Mouse (Mus musculus) neural tube, embryonic 14.5 days (tissue): ENCODE measurements around the gene Rfx8. TPM values are rescaled to one million over a fixed set of nuclear protein-coding genes. Genes with fewer than 3 reads are reported as not detected.

Source experiments
- ATAC-seq: fragments of 200-750 bp; cut with Nextera tagmentation; 2 replicates; pipeline ENCODE4 v1.8.0; 2017; ENCODE audit warnings: low read depth, mild to moderate bottlenecking, moderate TSS enrichment, moderate library complexity
- H3K27ac ChIP-seq: fragments of 300-500 bp; sonication (generic); 2 replicates; pipeline ENCODE4 v1.5.1; 2014; ENCODE audit warnings: low read depth, mild to moderate bottlenecking, control low read depth, low read length, moderate library complexity, mixed read lengths
- H3K27me3 ChIP-seq: fragments of 300-500 bp; sonication (generic); 2 replicates; pipeline ENCODE4 v1.6.1; 2014; ENCODE audit warnings: low read length; ENCODE audit not compliant: control insufficient read depth, insufficient read depth
- H3K36me3 ChIP-seq: fragments of 300-500 bp; sonication (generic); 2 replicates; pipeline ENCODE4 v1.6.1; 2014; ENCODE audit warnings: low read length, mixed read lengths; ENCODE audit not compliant: control insufficient read depth, insufficient read depth
- H3K4me1 ChIP-seq: fragments of 300-500 bp; sonication (generic); 2 replicates; pipeline ENCODE4 v1.6.1; 2014; ENCODE audit warnings: low read length; ENCODE audit not compliant: control insufficient read depth, insufficient read depth
- H3K4me2 ChIP-seq: fragments of 300-500 bp; sonication (generic); 2 replicates; pipeline ENCODE4 v1.6.1; 2014; ENCODE audit warnings: mild to moderate bottlenecking, low read depth, low read length, control low read depth
- H3K4me3 ChIP-seq: fragments of 300-500 bp; sonication (generic); 2 replicates; pipeline ENCODE4 v1.5.1; 2014; ENCODE audit warnings: low read depth, low read length, control low read depth, mixed read lengths
- H3K9ac ChIP-seq: fragments of 300-500 bp; sonication (generic); replicated peaks from 2 replicates; pipeline ENCODE4 v1.6.1; 2014; ENCODE audit warnings: low read depth, mild to moderate bottlenecking, control low read depth, low read length, mixed read lengths
- H3K9me3 ChIP-seq: fragments of 300-500 bp; sonication (generic); 2 replicates; pipeline ENCODE4 v1.6.1; 2016; ENCODE audit warnings: low read length; ENCODE audit not compliant: control insufficient read depth
- WGBS: fragments of 180-500 bp; shearing (Covaris S2); extraction: QIAGEN DNeasy Blood & Tissue Kit; methylation state at CpG from one replicate; pipeline ENCODE4 v1.1.7; 2014; 5-methylcytosine and 5-hydroxymethylcytosine counted together
- polyA plus RNA-seq: library from polyadenylated mRNA; unstranded; fragments of >200 nt; fragmentation: Nextera tagmentation; extraction: Ambion mirVana; gene quantifications from 2 replicates; pipeline ENCODE4 v1.2.1, GENCODE M21; 2014

Rfx8 gene
- polyA plus RNA-seq, 1 experiment from 2014 or later: 0.16 TPM

DNA sequence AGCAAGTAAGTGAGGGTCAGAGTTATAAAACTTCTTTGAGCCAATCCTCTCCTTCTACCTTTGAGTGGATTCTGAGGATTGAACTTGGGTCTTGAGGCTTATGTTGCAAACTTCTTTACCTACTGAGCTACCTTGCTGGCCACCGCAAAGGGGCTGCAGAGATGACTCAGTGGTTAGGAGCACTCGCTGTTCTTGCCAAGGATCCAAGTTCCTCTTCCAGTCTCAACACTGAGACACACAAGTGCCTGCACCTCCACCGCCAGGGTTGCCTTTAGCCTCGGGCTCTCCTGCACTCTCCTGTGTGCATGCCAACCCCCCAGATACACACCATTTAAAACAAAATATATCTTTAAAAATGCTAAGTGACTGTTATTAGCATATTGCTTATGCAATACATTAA lies 19.2 kb upstream of the Rfx8 start:
- H3K36me3 ChIP-seq: no peaks in the 10 kb centered on the region
- H3K9ac ChIP-seq: no peak overlapping the region
- no peak overlapping the region for H3K4me3 ChIP-seq
- ATAC-seq: no peak
- WGBS: 79% methylated on average over 4 of the region's 4 CpGs
- peaks cover 13% of the 10 kb centered on the region for H3K4me1 ChIP-seq
- H3K4me2 ChIP-seq: no peak overlapping the region
- no peaks in the 10 kb centered on the region for H3K27me3 ChIP-seq
- no peaks in the 10 kb centered on the region for H3K9me3 ChIP-seq
- H3K27ac ChIP-seq: no peak overlapping the region

DNA sequence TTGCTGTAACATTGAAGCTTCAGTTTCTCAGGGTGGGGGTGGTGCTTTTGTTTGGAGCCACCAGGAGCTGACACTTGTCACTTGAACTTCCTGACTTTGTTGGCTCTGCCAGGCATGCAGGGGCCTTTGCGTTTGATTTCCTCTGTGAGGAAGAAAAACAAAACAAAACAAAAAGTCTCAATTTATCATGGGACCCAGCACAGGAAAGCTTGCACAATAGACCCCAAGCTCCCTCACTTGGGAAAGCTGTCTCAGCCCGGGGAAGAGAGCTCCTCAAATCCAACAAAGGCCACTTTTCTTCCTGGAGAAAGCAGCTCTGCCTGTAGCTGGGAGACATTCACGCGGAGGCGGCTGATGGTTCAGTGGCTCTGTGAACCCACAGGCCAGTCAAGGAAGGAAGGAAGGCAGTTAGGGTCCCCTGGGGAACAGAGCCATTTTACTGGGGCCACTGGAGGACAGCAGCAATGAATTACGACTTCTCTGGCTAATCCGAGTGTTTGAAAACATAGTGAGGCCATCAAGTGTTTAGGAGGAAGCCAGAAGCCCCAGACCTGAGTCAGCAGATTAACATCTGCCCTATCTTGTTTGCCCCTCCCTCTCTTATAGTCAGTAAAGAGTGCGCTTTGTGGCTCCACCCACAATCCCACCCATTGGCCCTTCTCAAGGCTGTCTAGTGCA lies 15.3 kb upstream of the Rfx8 start:
- 9% methylated on average over 8 of the region's 8 CpGs for WGBS
- no peaks in the 10 kb centered on the region for H3K9me3 ChIP-seq
- peaks cover 10% of the 10 kb centered on the region for H3K4me1 ChIP-seq
- no peak overlapping the region for H3K9ac ChIP-seq
- no peak overlapping the region for H3K4me3 ChIP-seq
- no peaks in the 10 kb centered on the region for H3K36me3 ChIP-seq
- H3K27me3 ChIP-seq: no peaks in the 10 kb centered on the region
- peak; percentile 61; the same call in 1 of the 2 replicates for ATAC-seq
- H3K27ac ChIP-seq: peak overlapping the region; percentile 57; the same call in 1 of the 2 replicates
- no peak overlapping the region for H3K4me2 ChIP-seq

DNA sequence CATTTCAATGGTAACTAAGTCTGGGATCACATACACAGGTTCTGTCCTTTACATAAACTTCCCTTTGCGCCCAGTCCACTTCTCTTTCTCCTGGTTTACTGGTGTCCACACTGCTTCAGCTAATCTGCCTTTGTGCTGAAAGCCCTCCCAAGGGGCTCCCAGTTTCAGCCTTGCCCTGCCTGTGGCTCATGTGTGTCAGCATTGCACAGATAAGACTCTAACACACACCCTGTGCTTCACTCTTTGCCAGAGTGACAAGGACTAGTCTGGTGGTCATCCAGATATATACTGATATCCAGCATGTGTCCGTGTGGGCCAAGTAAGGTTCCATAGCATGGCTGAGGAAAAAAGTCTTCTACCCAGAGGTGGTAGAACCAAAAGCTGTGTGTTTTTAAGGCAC lies 14.7 kb upstream of the Rfx8 start:
- no peak overlapping the region for H3K4me2 ChIP-seq
- no peak overlapping the region for H3K27ac ChIP-seq
- H3K9ac ChIP-seq: no peak overlapping the region
- H3K9me3 ChIP-seq: no peaks in the 10 kb centered on the region
- no peak overlapping the region for H3K4me3 ChIP-seq
- no peaks in the 10 kb centered on the region for H3K27me3 ChIP-seq
- WGBS: 66% methylated on average over 2 of the region's 2 CpGs
- peaks cover 4% of the 10 kb centered on the region; the same call in 1 of the 2 replicates for H3K4me1 ChIP-seq
- H3K36me3 ChIP-seq: no peaks in the 10 kb centered on the region
- ATAC-seq: no peak

DNA sequence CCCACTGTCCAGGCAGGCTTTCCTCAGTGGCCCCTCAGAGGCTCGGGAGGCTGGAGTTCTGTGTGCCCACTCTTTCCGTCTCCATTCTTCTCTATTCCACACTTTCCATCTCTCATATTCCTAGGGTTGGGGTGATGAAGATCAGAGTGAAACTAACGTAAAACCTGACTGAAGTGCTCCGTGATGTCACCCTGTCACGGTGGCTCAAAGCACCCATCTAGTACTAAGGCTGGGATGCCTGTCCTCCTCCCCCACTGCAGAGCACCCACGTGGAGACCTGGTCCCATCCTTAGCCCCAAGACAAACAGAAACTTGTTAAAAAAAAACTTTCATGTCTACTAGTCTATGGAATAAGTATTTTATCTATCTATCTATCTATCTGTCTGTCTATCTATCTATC lies 14.1 kb upstream of the Rfx8 start:
- WGBS: 91% methylated on average over 6 of the region's 6 CpGs
- no peak overlapping the region for H3K9ac ChIP-seq
- no peak overlapping the region for H3K4me3 ChIP-seq
- H3K27ac ChIP-seq: no peak overlapping the region
- no peaks in the 10 kb centered on the region for H3K9me3 ChIP-seq
- peaks cover 3% of the 10 kb centered on the region; the same call in 1 of the 2 replicates for H3K4me1 ChIP-seq
- no peaks in the 10 kb centered on the region for H3K27me3 ChIP-seq
- no peak for ATAC-seq
- no peak overlapping the region for H3K4me2 ChIP-seq
- H3K36me3 ChIP-seq: no peaks in the 10 kb centered on the region

DNA sequence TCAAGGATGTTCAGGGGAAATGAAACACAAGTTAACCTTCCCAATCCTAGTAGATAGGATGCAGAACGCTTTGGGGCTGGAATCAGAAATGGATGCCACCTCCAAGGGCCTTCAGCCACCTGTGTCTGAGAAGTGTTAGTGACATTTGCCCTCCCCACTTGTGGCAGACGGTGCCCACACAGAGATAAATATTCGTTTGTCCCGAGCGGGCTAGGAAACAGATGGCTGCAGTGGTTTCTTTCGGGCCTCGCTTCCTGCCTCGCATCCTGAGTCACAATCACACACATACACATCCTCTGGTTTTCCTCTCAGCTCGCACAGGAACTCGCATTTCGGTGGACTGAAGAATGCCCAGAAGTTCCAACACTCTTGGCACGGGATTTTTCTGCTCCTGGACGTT lies 13.5 kb upstream of the Rfx8 start:
- Histone ChIP-seq H3K9ac (no peak overlapping the region), H3K4me3 (no peak overlapping the region), H3K4me2 (no peak overlapping the region), H3K9me3 (no peaks in the 10 kb centered on the region), H3K27ac (no peak overlapping the region), H3K4me1 (peaks cover 3% of the 10 kb centered on the region; the same call in 1 of the 2 replicates), H3K36me3 (no peaks in the 10 kb centered on the region), H3K27me3 (no peaks in the 10 kb centered on the region)
- WGBS: 92% methylated on average over 13 of the region's 13 CpGs
- no peak for ATAC-seq

DNA sequence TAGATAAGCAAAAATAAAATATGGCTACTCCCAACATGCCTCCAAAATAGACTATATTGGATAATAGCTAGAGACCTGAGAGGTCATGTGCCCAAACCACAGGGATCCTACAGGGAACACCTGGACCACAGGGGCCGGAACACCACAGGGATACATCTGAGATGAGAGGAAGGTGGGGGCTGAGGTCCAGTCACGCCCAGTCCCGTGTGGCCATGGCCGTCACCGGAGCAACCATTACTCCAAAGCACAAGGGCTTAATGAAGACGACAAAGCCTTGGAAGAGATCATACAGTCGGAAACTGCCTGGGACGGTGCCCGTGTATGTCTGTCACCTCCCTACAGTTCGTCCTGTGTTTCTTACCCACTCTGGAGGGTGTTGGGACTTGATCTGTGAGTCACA lies 13.1 kb upstream of the Rfx8 start:
- WGBS: 96% methylated on average over 10 of the region's 10 CpGs
- ATAC-seq: no peak

DNA sequence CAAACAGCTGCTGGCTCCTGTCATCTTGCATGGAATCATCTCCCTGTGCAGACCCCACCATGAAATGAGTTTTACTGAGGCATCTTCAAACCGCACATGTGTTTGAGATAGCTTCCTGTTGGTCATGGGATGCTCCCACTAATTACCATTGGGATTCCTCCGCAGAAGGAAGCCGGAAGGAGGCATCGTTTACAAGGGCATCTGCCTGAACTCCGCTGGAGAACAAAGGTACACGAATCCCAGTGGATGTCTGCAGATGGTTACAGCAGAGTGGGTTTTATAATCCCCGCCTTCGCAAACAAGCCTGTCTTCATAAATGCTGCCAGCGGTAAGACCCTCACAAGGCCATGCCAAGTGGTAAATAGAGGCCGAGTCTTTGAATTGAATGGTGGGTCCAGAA lies 11.3 kb upstream of the Rfx8 start:
- H3K27ac ChIP-seq: no peak overlapping the region
- H3K4me1 ChIP-seq: peaks cover 3% of the 10 kb centered on the region; the same call in 1 of the 2 replicates
- no peak overlapping the region for H3K4me3 ChIP-seq
- WGBS: 35% methylated on average over 10 of the region's 10 CpGs
- no peaks in the 10 kb centered on the region for H3K36me3 ChIP-seq
- no peak overlapping the region for H3K4me2 ChIP-seq
- H3K9me3 ChIP-seq: no peaks in the 10 kb centered on the region
- ATAC-seq: no peak
- H3K27me3 ChIP-seq: no peaks in the 10 kb centered on the region
- no peak overlapping the region for H3K9ac ChIP-seq

More for the DNA sequence above, 13.1 kb upstream of the Rfx8 start:
- Histone ChIP-seq H3K4me1 (peaks cover 3% of the 10 kb centered on the region; the same call in 1 of the 2 replicates), H3K4me2 (no peak overlapping the region), H3K27me3 (no peaks in the 10 kb centered on the region), H3K27ac (no peak overlapping the region), H3K36me3 (no peaks in the 10 kb centered on the region), H3K4me3 (no peak overlapping the region), H3K9me3 (no peaks in the 10 kb centered on the region), H3K9ac (no peak overlapping the region)

DNA sequence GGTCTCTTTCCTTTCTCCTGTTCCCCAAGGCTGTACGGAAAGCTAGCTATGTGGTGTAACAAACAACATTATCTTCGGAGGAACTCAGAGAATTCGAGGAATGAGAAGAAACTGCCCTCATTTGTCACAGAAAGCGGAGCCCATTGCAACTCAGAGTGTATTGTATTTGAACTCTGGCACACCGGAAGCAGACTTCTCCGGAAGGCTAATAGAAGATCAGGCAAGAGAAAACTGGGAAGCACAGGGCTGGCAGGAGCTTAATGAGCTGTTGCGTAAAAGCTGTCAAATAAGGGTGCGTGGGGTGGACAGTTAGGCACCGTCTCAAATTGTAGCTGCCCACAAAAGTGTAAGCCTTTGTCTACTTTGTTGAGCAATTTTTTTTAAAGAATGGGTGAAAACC lies 10.7 kb upstream of the Rfx8 start:
- Histone ChIP-seq H3K4me3 (no peak overlapping the region), H3K9me3 (no peaks in the 10 kb centered on the region), H3K27me3 (no peaks in the 10 kb centered on the region), H3K27ac (no peak overlapping the region), H3K9ac (no peak overlapping the region), H3K36me3 (no peaks in the 10 kb centered on the region), H3K4me2 (no peak overlapping the region), H3K4me1 (peaks cover 3% of the 10 kb centered on the region; the same call in 1 of the 2 replicates)
- WGBS: 51% methylated on average over 9 of the region's 9 CpGs
- ATAC-seq: no peak

DNA sequence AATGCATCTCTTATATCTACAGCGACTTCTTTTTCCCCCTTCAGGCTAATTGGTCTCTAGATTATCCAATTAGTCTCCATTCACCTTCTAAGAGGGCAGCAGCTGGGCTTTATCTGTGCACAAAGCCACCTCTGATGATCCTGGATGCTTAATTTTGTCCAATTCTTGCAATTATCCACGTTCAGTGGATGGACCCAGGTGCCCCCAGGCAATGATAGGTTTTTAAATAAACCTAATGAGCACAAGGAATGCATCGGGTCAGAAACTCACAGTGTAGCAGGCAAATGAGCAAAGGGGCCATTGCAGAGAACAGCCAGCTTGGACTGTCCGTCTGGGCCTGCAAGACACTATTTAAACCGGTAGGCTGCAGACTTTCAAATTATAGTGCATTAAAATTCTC lies 10.1 kb upstream of the Rfx8 start:
- 32% methylated on average over 5 of the region's 5 CpGs for WGBS
- H3K27ac ChIP-seq: no peak overlapping the region
- ATAC-seq: no peak

More for the DNA sequence above, 10.1 kb upstream of the Rfx8 start:
- Histone ChIP-seq H3K4me2 (no peak overlapping the region), H3K9me3 (no peaks in the 10 kb centered on the region), H3K27me3 (no peaks in the 10 kb centered on the region), H3K9ac (no peak overlapping the region), H3K36me3 (no peaks in the 10 kb centered on the region), H3K4me3 (no peak overlapping the region), H3K4me1 (peaks cover 3% of the 10 kb centered on the region; the same call in 1 of the 2 replicates)
